Mouse (Mus musculus) heart, postnatal 0 days (tissue): ENCODE results near the gene Gpr27.

Source experiments
- CTCF ChIP-seq: IDR thresholded peaks from 2 replicates; pipeline ENCODE4 v1.5.1; 2016; ENCODE audit warnings: antibody characterized with exemption, control low read depth, low read depth
- EP300 ChIP-seq: IDR thresholded peaks from 2 replicates; pipeline ENCODE4 v1.6.1; 2016; ENCODE audit warnings: antibody characterized with exemption, low read depth

DNA sequence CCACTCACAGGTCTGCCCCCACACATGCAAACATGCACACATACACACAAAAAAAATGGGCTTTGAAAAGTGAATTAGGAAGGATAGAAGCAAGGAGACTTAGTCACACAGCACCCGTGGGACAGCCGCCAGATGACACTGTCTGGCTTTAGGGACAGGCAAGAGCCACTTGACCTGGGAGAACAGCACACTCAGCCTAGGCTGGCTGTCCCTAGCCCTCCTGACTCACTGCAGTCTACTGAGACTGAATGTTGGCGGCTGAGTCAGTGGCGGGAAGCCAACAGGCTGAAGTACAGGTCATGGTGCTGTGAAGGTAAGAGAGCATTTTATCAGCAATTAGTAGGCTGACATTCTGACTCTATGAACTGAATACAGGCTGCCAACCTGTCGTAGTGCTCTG, 42.2 kb downstream of the Gpr27 start:
- TF ChIP-seq CTCF (no peak), EP300 (no peak)
